Comparison of ENCODE assay signal across 12 mouse cellular contexts in genomic region chr15:77079890-77080361, GRCm38 (mm10). TPM values are rescaled to one million over a fixed set of nuclear protein-coding genes. Genes with fewer than 3 reads are reported as not detected.
DNase-seq lines count a peak whose midpoint lies in the region.
"Had no signal": no experiment of that assay in that cellular context is flagged by ENCODE, and none has a peak within 500 bp of the region (broad histone marks: within the 10 kb centered on the region; RNA-seq: fewer than 3 reads in every experiment).

No protein-coding gene starts in this region.

- intact Hi-C loops in gastrocnemius, postnatal 14 days (cut with DNase I; ENCODE audit: low total_unique reads) = no loop called here

- DNase-seq in gastrocnemius, adult 18-20 months (ENCODE audit: low spot score) = peak; percentile 71
- no peak for DNase-seq in gastrocnemius, postnatal 4 days (ENCODE audit: low spot score in 2 of 2)
- peak; percentile 34 for DNase-seq in ovary, postnatal 36 days (ENCODE audit: low spot score)
- no peak for DNase-seq in ovary, postnatal 10 days (ENCODE audit: low spot score)
- DNase-seq in gastrocnemius, postnatal 14 days = peak; percentile 57
- DNase-seq in thymus, postnatal 0 days (ENCODE audit: low spot score) = no peak
- no peak for DNase-seq in spleen, postnatal 36 days (ENCODE audit: low spot score in 2 of 2)
- DNase-seq in frontal cortex, adult 2 months (ENCODE audit: extremely low spot score in 1 of 2, low spot score in 1 of 2) = no peak
- DNase-seq: kidney, adult 11 months; thymus, adult 2 months had no signal

RNA-seq across cellular contexts. Expression of gene Mb, which starts 29.5 kb away (rescaled TPM):
- 1,000 to 10,000 TPM; 5,214 to 6,251 TPM for total RNA-seq in gastrocnemius, adult 18-20 months (2021)
- 100 to 1,000 TPM; 153 to 201 TPM for total RNA-seq in gastrocnemius, postnatal 4 days (2021)
- 1,000 to 10,000 TPM in 1 of 2 experiments, 100 to 1,000 TPM in 1; 840 to 1,154 TPM for total RNA-seq in gastrocnemius, postnatal 14 days (2021)
- polyA plus RNA-seq in thymus, postnatal 0 days (2015; fragmentation: Nextera tagmentation; extraction: Ambion mirVana) = 0.73 and 0.99 TPM in 2 replicates
- 0.28 and 1.2 TPM in 2 replicates for polyA plus RNA-seq in frontal cortex, adult 2 months (2012; rRNA removed)
- total RNA-seq: MEL had no signal

RNA-seq across cellular contexts. Expression of gene Apol6, which starts 35.4 kb away (rescaled TPM):
- total RNA-seq in gastrocnemius, adult 18-20 months (2021) = 10 to 100 TPM; 47.5 to 80.8 TPM
- total RNA-seq in gastrocnemius, postnatal 4 days (2021) = 1 to 10 TPM; 5.9 to 7.8 TPM
- total RNA-seq in gastrocnemius, postnatal 14 days (2021) = 10 to 100 TPM; 23.4 to 33.2 TPM
- not detected in 2 replicates for polyA plus RNA-seq in thymus, postnatal 0 days (2015; fragmentation: Nextera tagmentation; extraction: Ambion mirVana)
- polyA plus RNA-seq in frontal cortex, adult 2 months (2012; rRNA removed) = 0.19 and 0.20 TPM in 2 replicates
- total RNA-seq: MEL had no signal
- polyA plus RNA-seq: limb, embryonic 11.5 days had no signal

Comparison
In these comparisons a context has a peak if more than half of its experiments do, and no peak if none do; other contexts are left out.
1. DNase-seq: peak in gastrocnemius, adult 18-20 months (single experiment), ovary, postnatal 36 days (single experiment) and gastrocnemius, postnatal 14 days (single experiment); none in gastrocnemius, postnatal 4 days (0 of 2), ovary, postnatal 10 days (single experiment), thymus, postnatal 0 days (single experiment), spleen, postnatal 36 days (0 of 2) and frontal cortex, adult 2 months (0 of 2).
2. RNA of gene Mb, which starts 29.5 kb away (total RNA-seq): 5,214 to 6,251 TPM in gastrocnemius, adult 18-20 months; 840 to 1,154 TPM in gastrocnemius, postnatal 14 days and 153 to 201 TPM in gastrocnemius, postnatal 4 days; every median in the first group is over 4 times any median in the second.